Mouse (Mus musculus) bone marrow macrophage, adult 2 months (primary cell): Measurements from ENCODE around the gene Prmt8. TPM values are rescaled to one million over a fixed set of nuclear protein-coding genes. Genes with fewer than 3 reads are reported as not detected.

Experiments used
- H3K27ac ChIP-seq: 2 replicates; pipeline ENCODE4 v1.5.1; 2012; ENCODE audit warnings: low read depth, low read length; ENCODE audit not compliant: insufficient read depth
- H3K4me1 ChIP-seq: 2 replicates; pipeline ENCODE4 v1.6.1; 2012; ENCODE audit warnings: low read length; ENCODE audit not compliant: control insufficient read depth, insufficient read depth
- H3K4me3 ChIP-seq: 2 replicates; pipeline ENCODE4 v1.5.1; 2012; ENCODE audit warnings: mild to moderate bottlenecking, low read length, moderate library complexity; ENCODE audit not compliant: insufficient read depth
- CTCF ChIP-seq: IDR thresholded peaks from 2 replicates; pipeline ENCODE4 v1.5.1; 2012; ENCODE audit warnings: low read depth, mild to moderate bottlenecking, low read length, moderate library complexity
- POLR2A ChIP-seq: IDR thresholded peaks from 2 replicates; pipeline ENCODE4 v1.6.1; 2012; ENCODE audit warnings: mild to moderate bottlenecking, low read depth, low read length, borderline replicate concordance
- polyA plus RNA-seq: library from polyadenylated mRNA; stranded (reverse); fragments of >200 nt; gene quantifications from 2 replicates; pipeline ENCODE4 v1.2.4, GENCODE M21; 2012; ENCODE audit not compliant: missing spikeins, insufficient read depth, insufficient read length

The Prmt8 gene
- polyA plus RNA-seq = not detected in 2 replicates

DNA sequence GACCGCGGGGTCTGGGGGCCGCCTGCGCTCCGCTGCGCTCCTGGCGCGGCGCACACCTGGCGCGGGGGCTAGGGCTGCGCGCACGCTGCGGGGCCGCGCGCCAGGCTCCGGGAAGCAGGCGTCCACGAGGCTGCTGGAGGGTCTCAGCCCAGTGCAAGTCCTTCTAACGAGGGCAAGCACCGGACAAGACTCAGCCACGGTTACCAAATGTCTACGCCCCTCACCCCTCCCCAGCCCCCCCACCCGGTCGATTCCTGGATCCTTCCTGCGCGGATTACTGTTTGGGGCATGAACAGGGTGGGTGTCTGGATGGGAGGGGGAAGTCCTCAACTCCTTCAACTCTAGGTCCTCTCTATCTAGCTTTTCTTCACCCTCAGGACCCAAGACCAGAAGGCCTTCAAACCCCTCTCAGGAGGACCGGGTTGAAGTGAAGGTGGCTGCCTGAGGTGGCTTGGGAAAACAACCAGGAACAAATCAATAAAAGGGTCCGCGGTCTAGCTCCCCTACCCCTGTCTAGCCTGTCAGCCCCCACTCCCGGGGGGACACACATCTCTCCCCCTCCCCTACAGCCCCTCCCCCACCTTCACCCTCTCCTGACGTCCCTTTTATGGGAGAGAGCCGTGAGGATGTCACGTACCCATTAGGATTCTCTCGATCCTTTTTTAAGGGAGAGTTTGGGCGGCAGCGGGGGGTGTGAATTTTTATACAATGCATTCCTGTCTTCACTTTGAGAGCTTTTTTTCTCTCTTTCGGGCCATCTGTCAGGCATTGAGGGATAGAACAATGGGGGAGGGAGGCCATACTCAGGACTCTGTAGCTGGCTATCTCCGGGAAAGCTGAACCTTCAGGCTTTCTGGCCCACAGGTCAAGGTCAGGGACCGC lies at the start of gene Prmt8:
Prmt8 (minus strand) TSS at position 198 of the 882 bp plus-strand sequence.
- H3K4me1 ChIP-seq = no peaks in the 10 kb centered on the region
- H3K27ac ChIP-seq = no peak within 1 kb of the TSS
- TF ChIP-seq CTCF (no peak), POLR2A (no peak)
- H3K4me3 ChIP-seq = no peak within 1 kb of the TSS

DNA sequence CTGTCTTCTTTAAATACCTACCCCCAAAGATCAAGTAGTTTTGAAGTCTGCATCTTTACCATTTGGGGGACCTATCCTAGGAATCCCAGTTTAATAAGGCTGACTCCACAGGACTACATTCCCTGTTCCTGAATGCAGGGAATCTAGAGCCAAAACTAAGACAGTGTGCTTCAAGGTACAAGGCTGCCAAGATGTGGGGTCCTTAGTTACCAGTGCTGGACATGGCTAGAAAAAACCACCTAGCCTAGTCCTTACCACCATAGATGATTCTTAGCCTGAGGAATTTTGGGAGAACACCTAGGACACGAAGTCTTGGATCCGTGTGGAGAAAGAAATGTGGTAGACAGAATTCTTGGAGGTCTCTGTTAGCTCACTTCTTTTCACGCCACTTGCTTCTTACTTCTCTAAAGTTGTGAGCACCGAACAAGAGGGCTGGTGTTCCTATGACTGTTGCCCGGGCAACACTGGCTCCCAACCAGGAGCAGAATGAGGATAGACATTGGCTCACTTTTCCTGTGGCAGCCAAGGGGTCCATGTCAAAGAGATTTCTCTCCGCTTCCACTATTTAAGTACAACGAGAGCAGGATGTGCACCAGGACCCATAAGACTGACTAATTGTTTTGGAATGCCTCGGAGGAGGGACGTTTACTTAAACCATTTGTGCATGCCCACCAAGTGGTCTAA lies 33.9 kb upstream of the Prmt8 start:
- no peaks in the 10 kb centered on the region for H3K4me1 ChIP-seq
- H3K4me3 ChIP-seq = no peak overlapping the region
- no peak for TF ChIP-seq CTCF
- no peak for TF ChIP-seq POLR2A
- no peak overlapping the region for H3K27ac ChIP-seq

DNA sequence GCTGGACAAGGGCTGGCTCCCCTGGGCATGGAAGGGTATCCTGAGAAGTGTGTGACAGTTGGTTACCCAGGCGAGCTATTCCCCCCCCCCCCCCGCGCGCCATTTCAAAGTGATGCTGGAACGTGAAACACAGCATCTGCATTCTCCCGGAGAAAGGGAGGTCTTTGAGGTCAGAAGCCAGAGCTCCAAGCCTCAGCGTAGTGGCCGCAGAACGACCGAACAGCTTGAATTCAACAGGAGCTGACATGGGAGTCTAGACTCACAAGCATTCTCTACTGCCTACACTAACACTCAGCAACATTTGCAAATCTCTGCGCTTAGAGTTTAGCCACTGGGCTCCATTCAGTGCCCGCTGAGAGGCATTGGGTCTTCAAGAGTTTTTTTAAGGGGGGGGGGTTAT lies 32.9 kb upstream of the Prmt8 start:
- Histone ChIP-seq H3K27ac (no peak overlapping the region), H3K4me1 (no peaks in the 10 kb centered on the region), H3K4me3 (no peak overlapping the region)
- no peak for TF ChIP-seq CTCF
- TF ChIP-seq POLR2A = no peak

DNA sequence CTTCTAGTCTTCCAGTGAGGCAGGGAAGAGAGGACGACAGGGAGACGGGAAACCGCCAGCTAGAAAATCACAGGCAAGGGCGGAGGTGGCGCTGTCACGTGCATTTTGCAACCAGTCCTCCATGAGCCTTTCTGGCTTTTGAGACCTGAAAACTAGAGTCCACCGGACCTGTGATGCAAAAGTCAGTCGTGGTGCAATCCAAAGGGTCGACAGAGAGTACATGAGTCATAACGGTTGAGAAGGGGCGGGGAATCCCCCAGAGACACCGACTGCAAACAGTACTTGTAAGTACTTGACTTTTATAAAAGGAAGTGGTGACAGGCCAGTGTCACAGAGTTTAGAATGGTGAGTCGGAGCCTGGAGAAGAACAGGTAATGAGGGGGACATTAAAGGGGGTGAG lies 20.8 kb upstream of the Prmt8 start:
- H3K27ac ChIP-seq = no peak overlapping the region
- no peak overlapping the region for H3K4me3 ChIP-seq
- no peak for TF ChIP-seq CTCF
- H3K4me1 ChIP-seq = no peaks in the 10 kb centered on the region

DNA sequence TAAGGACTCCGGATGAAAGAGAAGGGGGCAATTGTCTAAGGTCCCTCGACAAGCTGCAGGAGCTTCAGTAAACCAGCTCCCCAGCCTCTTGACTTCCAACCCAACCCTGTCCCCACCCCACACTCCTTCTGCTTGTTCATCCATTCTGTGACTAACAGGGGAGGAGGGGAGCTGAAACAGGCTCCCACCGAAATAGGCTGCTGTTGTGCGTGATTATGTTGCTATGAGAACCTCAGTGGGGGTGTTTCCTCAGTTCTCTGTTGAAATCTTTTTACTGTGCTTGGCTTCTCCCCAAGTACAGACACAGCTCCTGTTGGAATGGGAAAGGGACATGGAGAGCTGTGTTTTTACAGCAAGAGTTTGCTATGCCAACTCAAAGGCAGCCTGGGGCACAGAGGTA lies 1.5 kb upstream of the Prmt8 start:
- H3K27ac ChIP-seq = no peak overlapping the region
- no peak overlapping the region for H3K4me3 ChIP-seq
- no peak for TF ChIP-seq POLR2A
- TF ChIP-seq CTCF = no peak
- H3K4me1 ChIP-seq = no peaks in the 10 kb centered on the region

DNA sequence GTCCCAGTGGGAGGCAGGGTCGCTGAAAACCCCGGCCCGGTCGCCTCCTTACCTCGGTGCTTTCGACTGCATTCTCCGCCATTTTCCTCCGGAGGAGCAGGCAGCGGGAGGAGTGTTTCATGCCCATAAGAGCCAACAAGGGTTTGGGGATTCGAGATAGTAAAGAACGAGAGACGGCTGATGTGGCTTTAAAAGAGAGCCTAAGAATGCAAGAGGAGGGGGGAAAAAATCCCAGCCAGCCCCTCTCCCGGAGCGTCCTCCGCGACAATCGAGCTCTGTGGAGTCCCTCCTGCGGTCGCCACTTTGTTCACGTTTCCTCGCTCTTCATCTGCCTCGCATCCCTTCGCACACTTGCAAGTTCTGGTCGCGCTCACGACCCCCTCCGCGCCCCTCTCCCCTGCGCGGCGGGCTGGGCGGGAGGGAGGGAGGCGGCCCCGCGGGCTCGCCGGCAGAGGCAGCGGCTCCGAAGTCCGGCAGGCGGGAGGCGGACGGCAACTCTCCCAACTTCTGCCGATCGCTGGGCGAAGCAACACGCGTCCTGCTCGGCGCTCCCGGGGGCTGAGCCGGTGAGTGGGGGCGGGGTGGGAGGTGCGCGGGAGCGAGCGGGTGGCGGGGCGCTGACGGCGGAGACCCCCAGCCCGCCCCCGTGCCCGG lies 524 bp downstream of the Prmt8 start:
- H3K4me1 ChIP-seq = no peaks in the 10 kb centered on the region
- no peak overlapping the region for H3K4me3 ChIP-seq
- no peak overlapping the region for H3K27ac ChIP-seq
- TF ChIP-seq POLR2A (no peak), CTCF (no peak)

DNA sequence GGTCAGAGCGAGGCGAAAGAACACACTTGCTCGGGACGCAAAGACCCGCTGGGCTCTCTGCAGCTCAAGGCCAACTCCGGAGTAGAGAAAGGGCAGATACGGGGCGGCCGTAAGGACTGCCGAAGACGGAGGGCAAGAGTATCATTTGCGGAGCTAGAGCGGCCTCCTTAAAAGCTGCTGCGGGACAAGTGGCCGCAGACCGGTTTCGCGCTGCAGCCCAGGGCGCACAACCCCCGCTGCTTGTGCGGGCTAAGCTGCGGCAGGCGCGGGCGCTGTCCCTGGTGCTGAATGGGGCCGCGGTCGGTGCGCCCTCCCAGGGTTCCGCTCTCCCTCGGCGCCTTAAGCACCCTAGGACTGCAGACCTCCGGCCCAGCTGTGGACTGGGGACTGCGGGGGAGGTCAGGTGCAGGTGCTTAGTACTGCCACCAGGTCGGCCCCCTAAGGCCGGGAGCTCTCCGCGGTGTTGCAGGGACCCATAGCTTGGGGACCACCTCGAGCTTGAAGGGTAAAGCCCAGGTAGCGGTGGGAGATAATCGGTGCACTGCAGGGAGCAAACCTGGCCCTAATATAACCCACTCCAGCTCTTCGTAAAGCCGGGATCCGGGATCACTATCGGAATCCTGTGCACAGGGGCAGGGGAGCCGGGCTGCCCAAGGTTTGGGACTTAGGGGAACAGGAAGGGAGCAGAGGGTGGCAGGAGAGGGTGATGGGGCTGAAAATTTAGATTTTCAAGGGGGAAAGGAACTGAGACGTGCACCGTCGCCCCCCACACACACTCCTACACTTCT lies 1.4 kb downstream of the Prmt8 start:
- Histone ChIP-seq H3K27ac (no peak overlapping the region), H3K4me3 (no peak overlapping the region), H3K4me1 (no peaks in the 10 kb centered on the region)
- no peak for TF ChIP-seq POLR2A
- no peak for TF ChIP-seq CTCF

DNA sequence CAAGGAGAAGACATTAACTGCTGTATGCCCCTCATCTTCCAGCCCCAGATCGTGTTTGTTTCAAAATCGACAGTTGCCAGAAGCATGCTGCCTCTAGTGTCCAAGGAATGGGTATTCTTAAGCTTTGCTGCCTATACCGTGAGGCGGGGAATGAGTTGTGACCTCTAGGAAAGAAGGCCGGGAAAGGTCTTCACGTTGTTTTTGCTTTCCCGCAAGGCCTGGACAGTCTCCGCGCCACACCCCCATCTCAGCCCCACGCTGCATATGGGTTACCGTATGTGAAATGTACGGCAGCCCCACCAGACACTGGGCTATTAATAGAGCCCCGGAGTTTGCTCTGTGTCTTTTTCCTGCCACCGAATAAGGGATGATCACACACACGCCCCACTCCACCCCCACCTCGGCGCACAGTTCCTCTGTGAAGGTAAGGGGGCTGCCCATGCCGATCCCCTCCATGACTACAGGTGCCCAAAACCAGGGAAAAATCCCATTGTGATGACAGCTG lies 2.0 kb downstream of the Prmt8 start:
- no peak for TF ChIP-seq CTCF
- no peak for TF ChIP-seq POLR2A
- Histone ChIP-seq H3K4me3 (no peak overlapping the region), H3K4me1 (no peaks in the 10 kb centered on the region), H3K27ac (no peak overlapping the region)

DNA sequence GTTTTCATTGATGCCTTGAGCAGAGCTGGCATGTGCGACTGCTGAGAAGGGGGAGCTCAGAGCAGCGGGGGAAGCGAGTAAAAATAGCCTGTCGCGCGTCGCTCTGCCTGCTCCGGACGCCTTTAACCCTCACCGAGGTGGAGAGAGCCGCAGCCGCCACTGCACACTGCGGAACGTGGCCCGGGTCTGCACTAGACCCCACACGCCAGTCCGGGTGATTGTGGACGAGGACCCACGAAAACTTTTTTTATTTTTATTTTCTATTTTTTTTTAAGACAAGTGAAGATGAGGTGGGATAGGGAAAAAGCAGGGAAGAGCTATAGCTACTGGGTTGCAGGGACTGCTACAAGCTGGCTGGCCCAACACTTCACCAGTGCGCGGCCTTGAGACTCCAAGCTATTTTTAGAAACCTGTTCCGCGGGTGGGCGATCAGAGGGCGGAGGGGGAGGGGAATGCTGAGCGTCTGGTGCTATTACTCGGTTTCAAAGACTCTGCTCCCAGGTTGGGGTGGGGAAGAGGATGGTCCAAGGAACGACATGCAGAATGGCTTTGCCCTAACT lies 2.6 kb downstream of the Prmt8 start:
- TF ChIP-seq CTCF = no peak
- no peak for TF ChIP-seq POLR2A
- Histone ChIP-seq H3K27ac (no peak overlapping the region), H3K4me1 (no peaks in the 10 kb centered on the region), H3K4me3 (no peak overlapping the region)
